13 mouse cellular contexts compared by ENCODE assay signal in the genomic region with DNA sequence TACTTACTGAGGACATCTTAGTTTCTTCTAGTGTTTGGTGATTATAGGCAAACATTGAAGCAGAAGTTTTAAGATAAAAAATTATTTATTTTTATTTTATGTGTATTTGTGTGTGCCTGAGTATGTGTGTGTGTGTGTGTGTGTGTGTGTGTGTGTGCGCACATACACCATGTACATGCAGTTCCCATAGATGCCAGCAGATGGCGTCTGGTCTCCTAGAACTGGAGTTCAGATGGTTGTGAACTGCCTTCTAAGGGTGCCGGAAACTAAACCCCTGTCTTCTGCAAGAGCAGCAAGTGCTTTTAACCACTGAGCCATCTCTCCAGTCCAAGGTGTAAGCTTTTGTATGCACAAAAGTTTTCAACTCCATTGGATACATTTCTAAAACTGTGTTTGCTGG. TPM values are rescaled to one million over a fixed set of nuclear protein-coding genes. Genes with fewer than 3 reads are reported as not detected.
DNase-seq lines count a peak whose midpoint lies in the region; TF ChIP-seq lines count a peak whose summit lies in the region.
"Had no signal": no experiment of that assay in that cellular context is flagged by ENCODE, and none has a peak within 500 bp of the region (broad histone marks: within the 10 kb centered on the region; RNA-seq: fewer than 3 reads in every experiment).

No protein-coding gene starts in this region.

- H3K4me3 ChIP-seq in layer of hippocampus, adult 2 months = no peak overlapping the region
- H3K4me3 ChIP-seq in CH12.LX (replicated peaks in 1 of 3; ENCODE audit: low read depth in 2 of 3, low read length in 2 of 3, poor library complexity in 1 of 3) = no peak overlapping the region
- H3K4me3 ChIP-seq in embryonic fibroblast, embryonic 13.5 days (ENCODE audit: insufficient read depth, low read length) = no peak overlapping the region
- H3K4me3 ChIP-seq: embryonic facial prominence, embryonic 15.5 days; heart, embryonic 13.5 days had no signal

- no peak for TF ChIP-seq EP300 in CH12.LX (IDR thresholded peaks at IDR 0.05; ENCODE audit: low read length)

- no peaks in the 10 kb centered on the region for H3K36me3 ChIP-seq in CH12.LX (replicated peaks in 1 of 2; ENCODE audit: control insufficient read depth in 1 of 2, insufficient read depth in 1 of 2, low read length in 1 of 2)
- H3K36me3 ChIP-seq: embryonic facial prominence, embryonic 15.5 days; heart, embryonic 13.5 days had no signal

- H3K27me3 ChIP-seq in CH12.LX (replicated peaks) = no peaks in the 10 kb centered on the region
- H3K27me3 ChIP-seq: embryonic facial prominence, embryonic 15.5 days had no signal

- dilution Hi-C loops in CH12.LX (cut with MboI; ENCODE audit: extremely low pct_ligation_motif_present, extremely low pct_unique_long_range_greater_than_20kb, low sequenced_read_pairs) = no loop called here

- no peak overlapping the region for H3K9ac ChIP-seq in CH12.LX (ENCODE audit: insufficient read depth, low read depth)
- H3K9ac ChIP-seq: embryonic facial prominence, embryonic 15.5 days; heart, embryonic 13.5 days had no signal

- no peaks in the 10 kb centered on the region for H3K4me1 ChIP-seq in CH12.LX (ENCODE audit: control insufficient read depth in 1 of 2, insufficient read depth in 2 of 2)
- peaks cover 2% of the 10 kb centered on the region; the same call in 1 of the 2 replicates for H3K4me1 ChIP-seq in embryonic fibroblast, embryonic 13.5 days (ENCODE audit: control insufficient read depth, insufficient read depth, low read length)

- H3K9me3 ChIP-seq in CH12.LX (replicated peaks; ENCODE audit: low read length) = peaks cover 20% of the 10 kb centered on the region
- H3K9me3 ChIP-seq: embryonic facial prominence, embryonic 15.5 days had no signal

- H3K27ac ChIP-seq in layer of hippocampus, adult 2 months = no peak overlapping the region
- no peak overlapping the region for H3K27ac ChIP-seq in CH12.LX (ENCODE audit: insufficient read depth, low read depth)
- H3K27ac ChIP-seq in embryonic fibroblast, embryonic 13.5 days (ENCODE audit: insufficient read depth, low read length) = no peak overlapping the region
- H3K27ac ChIP-seq: embryonic facial prominence, embryonic 15.5 days; heart, embryonic 13.5 days had no signal

- H3K79me2 ChIP-seq in CH12.LX (replicated peaks; ENCODE audit: control insufficient read depth, extremely low read depth, insufficient read depth, poor library complexity, severe bottlenecking) = no peaks in the 10 kb centered on the region

- in situ Hi-C loops in CH12.LX (cut with MboI; ENCODE audit: low pct_ligation_motif_present, low pct_unique_long_range_greater_than_20kb, low sequenced_read_pairs) = no loop called here

- peak; percentile 63 for TF ChIP-seq CTCF in layer of hippocampus, adult 2 months (conservative IDR thresholded peaks at IDR 0.05)
- TF ChIP-seq CTCF in CH12.LX (conservative IDR thresholded peaks at IDR 0.05 in 1 of 2, IDR thresholded peaks at IDR 0.05 in 1 of 2; ENCODE audit: low read depth in 2 of 2, low read length in 2 of 2) = peak in 1 of 2 experiments; percentile 33; a peak in 1 of 4 replicates
- TF ChIP-seq CTCF in embryonic fibroblast, embryonic 13.5 days (IDR thresholded peaks at IDR 0.05; ENCODE audit: borderline replicate concordance, insufficient read depth, low read length) = peak; percentile 17; the same call in 1 of the 2 replicates

- TF ChIP-seq RAD21 in CH12.LX (IDR thresholded peaks at IDR 0.05; ENCODE audit: low read depth, low read length) = no peak; the same call in 1 of the 2 replicates

- no peak overlapping the region for H3K4me2 ChIP-seq in CH12.LX (ENCODE audit: insufficient read depth, low read depth, poor library complexity, severe bottlenecking)
- H3K4me2 ChIP-seq: embryonic facial prominence, embryonic 15.5 days; heart, embryonic 13.5 days had no signal

- no peak for TF ChIP-seq POLR2A in CH12.LX (IDR thresholded peaks at IDR 0.05; ENCODE audit: low read depth, low read length)
- no peak for TF ChIP-seq POLR2A in embryonic fibroblast, embryonic 13.5 days (IDR thresholded peaks at IDR 0.05; ENCODE audit: low read depth, low read length)

- peak; percentile 17 for DNase-seq in embryo, embryonic 10.5 days (ENCODE audit: low spot score)
- DNase-seq in embryo, embryonic 9.5 days (ENCODE audit: extremely low spot score) = no peak
- DNase-seq in layer of hippocampus, adult 2 months (ENCODE audit: low spot score in 2 of 2) = peak in 1 of 2 experiments; percentile 10
- DNase-seq in layer of hippocampus, postnatal 25 days (ENCODE audit: extremely low spot score in 1 of 2, low spot score in 1 of 2) = no peak
- DNase-seq in CH12.LX (ENCODE audit: extremely low read depth) = no peak
- no peak for DNase-seq in frontal cortex, postnatal 10 days (ENCODE audit: low spot score in 2 of 2)
- DNase-seq in heart, adult 8-10 months (ENCODE audit: low spot score) = no peak
- DNase-seq: B cell, adult 2 months; cerebellum, adult 9-11 months; lung, postnatal 36 days had no signal

TF ChIP-seq in CH12.LX, 34 proteins besides CTCF, POLR2A, EP300 and RAD21:
- no peak for TF ChIP-seq NRF1 (IDR thresholded peaks at IDR 0.05; ENCODE audit: low read depth, low read length)
- TF ChIP-seq SMC3 (IDR thresholded peaks at IDR 0.05; ENCODE audit: low read depth, low read length) = 0 out of 2 replicates have a peak, but pooled peaks have one; percentile 19

RNA-seq across cellular contexts. Expression of a gene that starts 2.5 kb away (rescaled TPM):
- 100 to 1,000 TPM; 103 to 107 TPM for total RNA-seq in layer of hippocampus, adult 2 months (2021)
- total RNA-seq in layer of hippocampus, postnatal 25 days (2021) = 100 to 1,000 TPM in 1 of 2 experiments, 10 to 100 TPM in 1; 97.5 to 111 TPM
- total RNA-seq in CH12.LX (2012; rRNA removed) = not detected in 2 replicates
- total RNA-seq in CH12.LX (2014; rRNA removed) = not detected in 2 replicates
- not detected in 2 replicates for polyA plus RNA-seq in CH12.LX (2012; ENCODE audit: insufficient read length, low read depth)
- 9.1 and 10.6 TPM in 2 replicates for polyA plus RNA-seq in embryonic fibroblast, embryonic 13.5 days (2011; ENCODE audit: insufficient read length, low read depth, missing spikeins)
- total RNA-seq in heart, adult 8-10 months (2022) = under 1 TPM; 0.25 to 0.57 (median 0.54) TPM

Comparison
In these comparisons a context has a peak if more than half of its experiments do, and no peak if none do; other contexts are left out.
1. RNA of a gene that starts 2.5 kb away (total RNA-seq): 97.5 to 111 TPM in layer of hippocampus, postnatal 25 days and 103 to 107 TPM in layer of hippocampus, adult 2 months; 0.25 to 0.57 TPM in heart, adult 8-10 months and not detected in CH12.LX; every median in the first group is over 10 times any median in the second.